Mouse (Mus musculus): ENCODE results near the gene Man1a. TPM values are rescaled to one million over a fixed set of nuclear protein-coding genes. Genes with fewer than 3 reads are reported as not detected.

Man1a gene
- polyA plus RNA-seq, 1 experiment = 8.5 TPM

- peak; percentile 54 for DNase-seq (ENCODE audit: low read depth)
- TF ChIP-seq POLR2A (IDR thresholded peaks at IDR 0.05; ENCODE audit: borderline replicate concordance, extremely low read depth, insufficient read depth, insufficient read length, poor library complexity, severe bottlenecking) (no peak), CTCF (IDR thresholded peaks at IDR 0.05; ENCODE audit: borderline replicate concordance, extremely low read depth, insufficient read depth, insufficient read length) (no peak)
Observed at GRCm38 (mm10) chr10:54013143-54013791, 63.1 kb downstream of the Man1a start.

GRCm38 (mm10) chr10:54009154-54009553 is 67.3 kb downstream of the Man1a start:
- DNase-seq (ENCODE audit: low read depth) = no peak
- TF ChIP-seq POLR2A (IDR thresholded peaks at IDR 0.05; ENCODE audit: borderline replicate concordance, extremely low read depth, insufficient read depth, insufficient read length, poor library complexity, severe bottlenecking) (no peak), CTCF (IDR thresholded peaks at IDR 0.05; ENCODE audit: borderline replicate concordance, extremely low read depth, insufficient read depth, insufficient read length) (no peak)

- DNase-seq (ENCODE audit: low read depth) = no peak
- TF ChIP-seq POLR2A (IDR thresholded peaks at IDR 0.05; ENCODE audit: borderline replicate concordance, extremely low read depth, insufficient read depth, insufficient read length, poor library complexity, severe bottlenecking) (no peak), CTCF (IDR thresholded peaks at IDR 0.05; ENCODE audit: borderline replicate concordance, extremely low read depth, insufficient read depth, insufficient read length) (no peak)
Observed at GRCm38 (mm10) chr10:54006868-54007267, 69.5 kb downstream of the Man1a start.

- no peak for TF ChIP-seq POLR2A (IDR thresholded peaks at IDR 0.05; ENCODE audit: borderline replicate concordance, extremely low read depth, insufficient read depth, insufficient read length, poor library complexity, severe bottlenecking)
- TF ChIP-seq CTCF (IDR thresholded peaks at IDR 0.05; ENCODE audit: borderline replicate concordance, extremely low read depth, insufficient read depth, insufficient read length) = no peak
- no peak for DNase-seq (ENCODE audit: low read depth)
Observed at GRCm38 (mm10) chr10:54005847-54006246, 70.6 kb downstream of the Man1a start.

GRCm38 (mm10) chr10:54002936-54003335 is 73.5 kb downstream of the Man1a start:
- no peak for TF ChIP-seq CTCF (IDR thresholded peaks at IDR 0.05; ENCODE audit: borderline replicate concordance, extremely low read depth, insufficient read depth, insufficient read length)
- no peak for TF ChIP-seq POLR2A (IDR thresholded peaks at IDR 0.05; ENCODE audit: borderline replicate concordance, extremely low read depth, insufficient read depth, insufficient read length, poor library complexity, severe bottlenecking)

GRCm38 (mm10) chr10:53997301-53997700 is 79.1 kb downstream of the Man1a start:
- no peak for TF ChIP-seq CTCF (IDR thresholded peaks at IDR 0.05; ENCODE audit: borderline replicate concordance, extremely low read depth, insufficient read depth, insufficient read length)
- no peak for TF ChIP-seq POLR2A (IDR thresholded peaks at IDR 0.05; ENCODE audit: borderline replicate concordance, extremely low read depth, insufficient read depth, insufficient read length, poor library complexity, severe bottlenecking)
- DNase-seq (ENCODE audit: low read depth) = no peak

More at GRCm38 (mm10) chr10:54002936-54003335, 73.5 kb downstream of the Man1a start:
- no peak for DNase-seq (ENCODE audit: low read depth)

GRCm38 (mm10) chr10:53996216-53996615 is 80.2 kb downstream of the Man1a start:
- no peak for TF ChIP-seq CTCF (IDR thresholded peaks at IDR 0.05; ENCODE audit: borderline replicate concordance, extremely low read depth, insufficient read depth, insufficient read length)
- DNase-seq (ENCODE audit: low read depth) = no peak

GRCm38 (mm10) chr10:53994591-53994990 is 81.8 kb downstream of the Man1a start:
- no peak for DNase-seq (ENCODE audit: low read depth)
- TF ChIP-seq POLR2A (IDR thresholded peaks at IDR 0.05; ENCODE audit: borderline replicate concordance, extremely low read depth, insufficient read depth, insufficient read length, poor library complexity, severe bottlenecking) (no peak), CTCF (IDR thresholded peaks at IDR 0.05; ENCODE audit: borderline replicate concordance, extremely low read depth, insufficient read depth, insufficient read length) (no peak)

- no peak for DNase-seq (ENCODE audit: low read depth)
- TF ChIP-seq POLR2A (IDR thresholded peaks at IDR 0.05; ENCODE audit: borderline replicate concordance, extremely low read depth, insufficient read depth, insufficient read length, poor library complexity, severe bottlenecking) (no peak), CTCF (IDR thresholded peaks at IDR 0.05; ENCODE audit: borderline replicate concordance, extremely low read depth, insufficient read depth, insufficient read length) (no peak)
Observed at GRCm38 (mm10) chr10:53990434-53990833, 86.0 kb downstream of the Man1a start.

GRCm38 (mm10) chr10:53984894-53985293 is 91.5 kb downstream of the Man1a start:
- TF ChIP-seq POLR2A (IDR thresholded peaks at IDR 0.05; ENCODE audit: borderline replicate concordance, extremely low read depth, insufficient read depth, insufficient read length, poor library complexity, severe bottlenecking) = no peak
- DNase-seq (ENCODE audit: low read depth) = no peak

GRCm38 (mm10) chr10:53984086-53984485 is 92.3 kb downstream of the Man1a start:
- peak; percentile 64 for DNase-seq (ENCODE audit: low read depth)
- TF ChIP-seq POLR2A (IDR thresholded peaks at IDR 0.05; ENCODE audit: borderline replicate concordance, extremely low read depth, insufficient read depth, insufficient read length, poor library complexity, severe bottlenecking) (no peak), CTCF (IDR thresholded peaks at IDR 0.05; ENCODE audit: borderline replicate concordance, extremely low read depth, insufficient read depth, insufficient read length) (no peak)

GRCm38 (mm10) chr10:53978647-53979046 is 97.8 kb downstream of the Man1a start:
- peak; percentile 82 for DNase-seq (ENCODE audit: low read depth)
- no peak for TF ChIP-seq POLR2A (IDR thresholded peaks at IDR 0.05; ENCODE audit: borderline replicate concordance, extremely low read depth, insufficient read depth, insufficient read length, poor library complexity, severe bottlenecking)
- TF ChIP-seq CTCF (IDR thresholded peaks at IDR 0.05; ENCODE audit: borderline replicate concordance, extremely low read depth, insufficient read depth, insufficient read length) = no peak

Data from brain, embryonic 14.5 days (tissue).